Mouse (Mus musculus) testis, adult 2 months (tissue): ENCODE data around the gene Ifi47.

Experiments
- CTCF ChIP-seq: fragments of 200-500 bp; IDR thresholded peaks from 2 replicates; pipeline ENCODE4 v1.5.1; 2012; ENCODE audit warnings: low read depth, mild to moderate bottlenecking, inconsistent platforms, low read length, moderate library complexity; ENCODE audit not compliant: control insufficient read depth, insufficient read depth, insufficient replicate concordance
- POLR2A ChIP-seq: fragments of 200-500 bp; IDR thresholded peaks from 2 replicates; pipeline ENCODE4 v1.6.1; 2012; ENCODE audit warnings: low read depth, mild to moderate bottlenecking, inconsistent platforms, low read length, moderate library complexity; ENCODE audit not compliant: control insufficient read depth

GRCm38 (mm10) chr11:49114158-49114557, 37.8 kb downstream of the Ifi47 start:
- TF ChIP-seq CTCF (no peak), POLR2A (no peak)
